8 mouse cellular contexts compared by ENCODE assay signal in genomic region chr3:69316391-69317195, GRCm38 (mm10). TPM values are rescaled to one million over a fixed set of nuclear protein-coding genes. Genes with fewer than 3 reads are reported as not detected.
DNase-seq lines count a peak whose midpoint lies in the region; ATAC-seq and TF ChIP-seq lines count a peak whose summit lies in the region.

Gene Ppm1l, plus strand, starts transcription at chr3:69316861.

- 0 out of 2 replicates have a peak, but pooled peaks have one; percentile 9 for TF ChIP-seq CTCF in olfactory bulb, adult 2 months (IDR thresholded peaks at IDR 0.05; ENCODE audit: insufficient read depth, low read depth, low read length)

- H3K9ac ChIP-seq in lung, embryonic 15.5 days, result peak within 1 kb of the TSS; percentile 76

- peak; percentile 86 for ATAC-seq in frontal cortex, adult (ENCODE audit: low TSS enrichment)
- peak; percentile 98 for ATAC-seq in lung, embryonic 15.5 days (ENCODE audit: borderline replicate concordance, extremely low read depth, low FRiP score, low TSS enrichment)

- under 1% methylated on average over 80 of the region's 80 CpGs for WGBS in hindbrain, embryonic 10.5 days
- WGBS in lung, embryonic 15.5 days, result 0% methylated on average over 69 of the region's 80 CpGs
- WGBS in olfactory bulb, adult 2 months, result under 1% methylated on average over 78 of the region's 80 CpGs

- H3K4me1 ChIP-seq in hindbrain, embryonic 10.5 days (replicated peaks), result peaks cover 35% of the 10 kb centered on the region
- peaks cover 21% of the 10 kb centered on the region for H3K4me1 ChIP-seq in lung, embryonic 15.5 days
- peaks cover 13% of the 10 kb centered on the region; the same call in 1 of the 2 replicates for H3K4me1 ChIP-seq in olfactory bulb, adult 2 months (ENCODE audit: control insufficient read depth, insufficient read depth, low read length)

- H3K4me3 ChIP-seq in hindbrain, embryonic 10.5 days, result peak within 1 kb of the TSS; percentile 82
- H3K4me3 ChIP-seq in lung, embryonic 15.5 days, result peak within 1 kb of the TSS; percentile 64
- peak within 1 kb of the TSS; percentile 88 for H3K4me3 ChIP-seq in olfactory bulb, adult 2 months (ENCODE audit: insufficient read depth, low read depth, low read length)

- peak within 1 kb of the TSS; percentile 95 for H3K4me2 ChIP-seq in lung, embryonic 15.5 days

- H3K9me3 ChIP-seq in hindbrain, embryonic 10.5 days, result no peaks in the 10 kb centered on the region
- no peaks in the 10 kb centered on the region for H3K9me3 ChIP-seq in lung, embryonic 15.5 days

- H3K36me3 ChIP-seq in hindbrain, embryonic 10.5 days, result no peaks in the 10 kb centered on the region
- H3K36me3 ChIP-seq in lung, embryonic 15.5 days, result no peaks in the 10 kb centered on the region

- peak; percentile 89 for TF ChIP-seq POLR2A in olfactory bulb, adult 2 months (IDR thresholded peaks at IDR 0.05; ENCODE audit: insufficient read depth, low read depth, low read length)

- peak; percentile 99 for DNase-seq in Muller cell, postnatal 12 days (ENCODE audit: inconsistent ontology term)
- peak; percentile 95 for DNase-seq in cerebellum, adult 9-10 months
- DNase-seq in hindbrain, embryonic 10.5 days (ENCODE audit: low spot score), result peak; percentile 94
- DNase-seq in layer of hippocampus, adult 9-10 months (ENCODE audit: low spot score), result peak; percentile 82
- DNase-seq in thymus, adult 18-20 months, result peak; percentile 85 to 89

- peak within 1 kb of the TSS; percentile 98 for H3K27ac ChIP-seq in hindbrain, embryonic 10.5 days
- peak within 1 kb of the TSS; percentile 85 for H3K27ac ChIP-seq in lung, embryonic 15.5 days
- peak within 1 kb of the TSS; percentile 100 for H3K27ac ChIP-seq in olfactory bulb, adult 2 months (ENCODE audit: insufficient read depth, low read depth, low read length)

- peaks cover 7% of the 10 kb centered on the region for H3K27me3 ChIP-seq in hindbrain, embryonic 10.5 days (ENCODE audit: insufficient read depth, poor library complexity, severe bottlenecking)
- H3K27me3 ChIP-seq in lung, embryonic 15.5 days, result peaks cover 15% of the 10 kb centered on the region

RNA-seq across cellular contexts. Expression of gene Ppm1l, which starts in this region (rescaled TPM):
- 13.3 and 17.3 TPM in 2 replicates for polyA plus RNA-seq in hindbrain, embryonic 10.5 days (2016; fragmentation: Nextera tagmentation; extraction: Ambion mirVana)
- 5.9 and 6.9 TPM in 2 replicates for polyA plus RNA-seq in lung, embryonic 15.5 days (2015; fragmentation: Nextera tagmentation; extraction: Ambion mirVana)
- polyA plus RNA-seq in olfactory bulb, adult 2 months (2012; ENCODE audit: insufficient read depth, insufficient read length, low replicate concordance, missing spikeins), result not detected in 2 replicates

Comparison
In these comparisons a context has a peak if more than half of its experiments do, and no peak if none do; other contexts are left out.
1. Peak in every context shown above with its lines: DNase-seq, ATAC-seq, H3K4me3 ChIP-seq and H3K27ac ChIP-seq.